Mouse (Mus musculus) liver, embryonic 11.5 days (tissue): Measurements from ENCODE around the gene Eml2. TPM values are rescaled to one million over a fixed set of nuclear protein-coding genes. Genes with fewer than 3 reads are reported as not detected.
A peak's percentile ranks its signal among the peaks of the same experiment; 100 is the strongest.

Experiments
- ATAC-seq: fragments of 200-750 bp; cut with Nextera tagmentation; replicated peaks from 2 replicates; pipeline ENCODE4 v1.8.0; 2017; ENCODE audit warnings: moderate number of reproducible peaks, mild to moderate bottlenecking, moderate TSS enrichment, moderate library complexity; ENCODE audit not compliant: low FRiP score
- DNase-seq: peaks from one replicate; pipeline ENCODE4 v3.0.0-alpha.2; 2017; ENCODE audit warnings: low spot score
- H3K27ac ChIP-seq: fragments of 300-500 bp; sonication (generic); 2 replicates; pipeline ENCODE4 v1.5.1; 2014; ENCODE audit warnings: mild to moderate bottlenecking, low read depth, low read length, control low read depth
- H3K27me3 ChIP-seq: fragments of 300-500 bp; sonication (generic); replicated peaks from 2 replicates; pipeline ENCODE4 v1.6.1; 2014; ENCODE audit warnings: low read length, mixed read lengths; ENCODE audit not compliant: control insufficient read depth, insufficient read depth
- H3K36me3 ChIP-seq: fragments of 300-500 bp; sonication (generic); 2 replicates; pipeline ENCODE4 v1.6.1; 2014; ENCODE audit warnings: mild to moderate bottlenecking, low read length, moderate library complexity, mixed read lengths; ENCODE audit not compliant: control insufficient read depth, insufficient read depth
- H3K4me1 ChIP-seq: fragments of 300-500 bp; sonication (generic); replicated peaks from 2 replicates; pipeline ENCODE4 v1.6.1; 2014; ENCODE audit warnings: low read length, mixed read lengths; ENCODE audit not compliant: control insufficient read depth, insufficient read depth
- H3K4me2 ChIP-seq: fragments of 300-500 bp; sonication (generic); 2 replicates; pipeline ENCODE4 v1.6.1; 2014; ENCODE audit warnings: mild to moderate bottlenecking, control low read depth, moderate library complexity
- H3K4me3 ChIP-seq: fragments of 300-500 bp; sonication (generic); 2 replicates; pipeline ENCODE4 v1.5.1; 2014; ENCODE audit warnings: low read depth, low read length, control low read depth
- H3K9ac ChIP-seq: fragments of 300-500 bp; sonication (generic); 2 replicates; pipeline ENCODE4 v1.6.1; 2014; ENCODE audit warnings: low read depth, low read length, control low read depth
- H3K9me3 ChIP-seq: fragments of 300-500 bp; sonication (generic); 2 replicates; pipeline ENCODE4 v1.6.1; 2016; ENCODE audit warnings: low read length, inconsistent platforms, mixed read lengths; ENCODE audit not compliant: control insufficient read depth
- WGBS: fragments of 180-500 bp; shearing (Covaris S2); extraction: QIAGEN DNeasy Blood & Tissue Kit; methylation state at CpG from one replicate; pipeline ENCODE4 v1.1.7; 2014; 5-methylcytosine and 5-hydroxymethylcytosine counted together
- polyA plus RNA-seq: library from polyadenylated mRNA; unstranded; fragments of >200 nt; fragmentation: Nextera tagmentation; extraction: Ambion mirVana; gene quantifications from 2 replicates; pipeline ENCODE4 v1.2.1, GENCODE M21; 2014

Gene Eml2
- polyA plus RNA-seq, 1 experiment from 2014 or later, result 2.7 TPM

DNA sequence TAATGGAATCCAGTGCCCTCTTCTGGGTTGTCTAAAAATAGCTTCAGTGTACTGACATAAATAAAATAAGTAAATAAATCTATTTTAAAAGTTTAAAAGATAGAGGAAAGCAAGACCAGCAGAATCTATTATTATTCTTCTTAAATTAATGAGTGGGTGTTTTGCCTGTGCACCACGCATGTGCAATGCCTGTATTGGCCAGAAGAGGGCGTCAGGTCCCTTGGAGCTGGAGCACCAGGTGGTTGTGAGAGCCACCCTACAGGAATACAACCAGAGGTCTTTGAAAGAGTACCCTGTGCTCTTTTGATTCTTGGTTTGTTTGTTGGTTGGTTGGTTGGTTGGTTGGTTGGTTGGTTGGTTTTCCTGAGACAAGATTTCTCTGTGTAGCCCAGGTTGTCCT is 21.8 kb downstream of the Eml2 start:
- no peaks in the 10 kb centered on the region for H3K27me3 ChIP-seq
- no peak for ATAC-seq
- DNase-seq, result no peak
- peaks cover 12% of the 10 kb centered on the region for H3K36me3 ChIP-seq
- 27% methylated on average over 2 of the region's 2 CpGs for WGBS
- peaks cover 5% of the 10 kb centered on the region; the same call in 1 of the 2 replicates for H3K4me1 ChIP-seq
- no peak overlapping the region for H3K4me2 ChIP-seq
- H3K4me3 ChIP-seq, result no peak overlapping the region
- no peak overlapping the region for H3K9ac ChIP-seq
- 0 out of 2 replicates have a peak, but pooled peaks cover 4% of the 10 kb centered on the region for H3K9me3 ChIP-seq
- no peak overlapping the region for H3K27ac ChIP-seq

DNA sequence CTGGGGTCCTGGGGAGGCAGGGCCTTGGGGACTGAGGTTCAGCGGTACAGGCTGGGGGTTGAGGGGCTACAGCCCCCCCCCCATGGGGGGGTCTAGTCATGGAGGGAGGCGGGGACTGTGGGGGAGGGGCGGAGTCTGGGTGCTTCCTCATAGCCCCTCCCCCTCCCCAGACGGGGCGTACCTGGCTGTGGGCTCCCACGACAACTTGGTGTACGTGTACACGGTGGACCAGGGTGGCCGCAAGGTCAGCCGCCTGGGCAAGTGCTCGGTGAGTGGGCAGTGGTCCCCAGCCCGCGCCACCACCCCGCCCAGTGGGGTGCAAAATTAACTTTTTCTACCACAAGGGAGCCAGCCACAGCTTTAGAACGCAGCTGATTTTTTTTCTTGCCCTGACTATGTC is 25.4 kb downstream of the Eml2 start:
- Histone ChIP-seq H3K36me3 (peaks cover 5% of the 10 kb centered on the region; the same call in 1 of the 2 replicates), H3K27ac (no peak overlapping the region), H3K27me3 (no peaks in the 10 kb centered on the region), H3K4me3 (no peak overlapping the region), H3K9ac (no peak overlapping the region), H3K4me2 (no peak overlapping the region), H3K4me1 (peaks cover 5% of the 10 kb centered on the region; the same call in 1 of the 2 replicates), H3K9me3 (no peaks in the 10 kb centered on the region)
- 64% methylated on average over 15 of the region's 15 CpGs for WGBS
- no peak for DNase-seq
- peak; percentile 39 for ATAC-seq

DNA sequence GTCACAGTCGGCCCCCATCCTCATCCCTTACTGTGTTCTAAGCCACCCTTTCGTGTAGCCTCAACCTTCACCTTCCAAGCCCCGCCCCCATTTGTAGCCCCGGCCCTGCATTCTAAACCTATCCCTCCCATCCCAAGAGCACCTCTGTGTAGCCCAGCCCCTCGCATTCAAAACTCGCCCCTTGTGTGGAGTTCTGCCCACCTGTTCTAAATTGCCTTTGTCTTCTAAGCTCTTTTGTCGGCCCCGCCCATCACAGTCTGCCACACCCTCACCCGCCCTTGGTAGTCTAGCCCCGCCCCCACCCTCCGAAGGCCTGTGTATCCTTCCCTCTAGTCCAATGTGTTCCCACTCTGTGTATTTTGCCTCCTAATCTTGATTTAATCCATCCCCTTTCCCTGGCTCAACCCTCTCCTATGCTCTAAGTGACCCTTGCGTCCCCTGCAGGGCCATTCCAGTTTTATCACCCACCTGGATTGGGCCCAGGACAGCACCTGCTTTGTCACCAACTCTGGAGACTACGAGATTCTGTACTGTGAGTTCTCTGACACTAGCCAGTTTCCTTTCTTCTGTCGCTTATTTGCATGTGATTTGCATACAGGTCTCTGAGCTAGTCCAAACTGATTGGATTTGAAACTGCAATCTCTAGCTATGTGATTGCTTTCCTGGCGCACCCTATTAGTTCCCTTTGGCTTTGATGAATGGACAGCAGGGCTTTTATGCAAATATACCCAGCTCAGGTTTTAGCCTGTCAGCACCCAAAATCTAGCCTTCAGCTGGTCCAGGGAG is 26.0 kb downstream of the Eml2 start:
- Histone ChIP-seq H3K36me3 (peaks cover 5% of the 10 kb centered on the region; the same call in 1 of the 2 replicates), H3K4me1 (peaks cover 5% of the 10 kb centered on the region; the same call in 1 of the 2 replicates), H3K9me3 (no peaks in the 10 kb centered on the region), H3K27me3 (no peaks in the 10 kb centered on the region), H3K4me2 (no peak overlapping the region), H3K9ac (no peak overlapping the region), H3K4me3 (no peak overlapping the region), H3K27ac (no peak overlapping the region)
- WGBS, result 59% methylated on average over 15 of the region's 15 CpGs
- ATAC-seq (peak; percentile 47), DNase-seq (no peak)

DNA sequence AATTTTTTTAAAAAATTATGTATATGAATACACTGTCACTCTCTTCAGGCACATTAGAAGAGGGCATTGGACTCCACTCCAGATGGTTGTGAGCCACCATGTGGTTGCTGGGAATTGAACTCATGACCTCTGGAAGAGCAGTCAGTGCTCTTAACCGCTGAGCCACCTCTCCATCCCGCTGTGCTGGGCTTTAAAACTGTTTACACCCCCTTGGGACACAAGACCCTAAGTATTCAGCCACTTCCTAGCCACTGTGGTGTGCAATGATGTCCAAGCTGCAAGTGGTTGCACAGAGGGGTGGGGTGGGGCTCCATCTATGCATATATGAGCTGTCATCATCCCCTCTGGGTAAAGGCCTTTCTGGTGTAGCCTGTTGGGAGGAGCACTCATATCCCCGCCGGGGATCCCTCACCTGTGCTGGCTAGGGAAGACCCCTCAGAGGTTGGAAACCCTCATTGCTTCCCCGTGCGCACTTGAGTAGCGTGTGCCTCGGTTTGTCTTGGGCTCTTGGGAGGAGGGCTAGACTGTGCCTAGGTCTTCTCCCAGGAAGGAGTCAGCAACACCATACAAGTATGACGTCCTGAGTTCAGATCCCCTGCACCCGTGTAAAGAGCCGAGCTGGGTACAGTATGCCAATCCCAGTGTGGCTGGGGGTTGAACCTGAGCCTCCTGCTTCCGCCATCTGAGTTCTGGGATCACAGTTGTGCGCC is 32.1 kb downstream of the Eml2 start:
- Histone ChIP-seq H3K4me2 (no peak overlapping the region), H3K9me3 (no peaks in the 10 kb centered on the region; the same call in 1 of the 2 replicates), H3K9ac (no peak overlapping the region), H3K27ac (no peak overlapping the region), H3K36me3 (peaks cover 5% of the 10 kb centered on the region; the same call in 1 of the 2 replicates), H3K4me1 (no peaks in the 10 kb centered on the region), H3K4me3 (no peak overlapping the region), H3K27me3 (peaks cover 13% of the 10 kb centered on the region)
- 77% methylated on average over 13 of the region's 13 CpGs for WGBS
- no peak for ATAC-seq
- no peak for DNase-seq

DNA sequence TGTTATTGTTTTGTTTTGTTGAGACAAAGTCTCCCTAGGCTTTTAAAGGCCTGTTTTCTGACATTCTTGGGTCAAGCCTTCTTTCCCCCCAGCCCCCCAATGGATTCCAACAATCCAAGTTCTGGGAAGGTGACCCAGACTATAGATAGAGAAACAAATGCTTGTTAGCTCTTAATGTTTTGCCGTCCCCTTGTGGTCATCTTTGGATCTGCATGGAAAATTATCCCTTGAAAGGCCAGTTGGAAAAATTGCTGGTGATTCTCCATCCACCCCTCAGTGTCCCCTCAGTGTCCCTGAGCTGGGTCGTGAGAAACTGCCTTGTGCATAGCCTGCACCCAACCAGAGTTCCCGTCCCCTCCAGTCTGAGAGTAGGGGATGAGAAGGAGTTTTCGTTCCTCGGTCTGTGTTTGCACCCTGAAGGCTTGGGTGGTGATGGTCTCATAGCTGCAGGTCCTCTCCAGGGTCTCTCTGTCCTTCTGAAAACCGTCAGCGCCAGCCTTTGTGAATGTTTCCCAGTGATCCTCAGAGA is 32.8 kb downstream of the Eml2 start:
- no peak for ATAC-seq
- no peak for DNase-seq
- H3K9me3 ChIP-seq, result no peaks in the 10 kb centered on the region; the same call in 1 of the 2 replicates
- no peaks in the 10 kb centered on the region for H3K4me1 ChIP-seq
- H3K27ac ChIP-seq, result no peak overlapping the region
- no peak overlapping the region for H3K9ac ChIP-seq
- H3K4me3 ChIP-seq, result no peak overlapping the region
- H3K4me2 ChIP-seq, result no peak overlapping the region
- WGBS, result 53% methylated on average over 7 of the region's 7 CpGs
- H3K27me3 ChIP-seq, result peaks cover 14% of the 10 kb centered on the region
- peaks cover 3% of the 10 kb centered on the region; the same call in 1 of the 2 replicates for H3K36me3 ChIP-seq

GRCm38 (mm10) chr7:19209494-19209893 is 33.3 kb downstream of the Eml2 start:
- Histone ChIP-seq H3K4me3 (no peak overlapping the region), H3K36me3 (no peaks in the 10 kb centered on the region), H3K4me2 (no peak overlapping the region), H3K27me3 (peaks cover 14% of the 10 kb centered on the region), H3K9me3 (no peaks in the 10 kb centered on the region; the same call in 1 of the 2 replicates), H3K4me1 (no peaks in the 10 kb centered on the region), H3K9ac (no peak overlapping the region), H3K27ac (no peak overlapping the region)
- 68% methylated on average over 4 of the region's 4 CpGs for WGBS
- DNase-seq, result no peak
- ATAC-seq, result no peak

DNA sequence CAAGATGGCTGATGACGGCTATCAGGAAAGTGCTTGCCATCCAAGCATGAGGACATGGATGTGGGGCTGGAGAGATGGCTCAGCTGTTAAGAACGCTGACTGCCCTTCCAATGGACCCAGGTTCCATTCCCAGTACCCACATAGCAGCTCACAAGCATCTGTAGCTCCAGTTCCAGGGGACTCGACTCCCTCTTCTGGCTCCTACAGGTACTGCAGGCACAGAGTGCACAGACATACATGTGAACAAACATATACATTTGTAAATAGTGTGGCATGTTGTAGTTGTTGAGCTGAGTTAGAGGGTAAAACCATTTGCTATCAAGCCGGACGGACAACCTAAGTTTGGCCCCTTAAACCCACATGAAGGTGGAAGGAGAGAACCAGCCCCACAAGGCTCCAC is 33.8 kb downstream of the Eml2 start:
- no peak overlapping the region for H3K4me3 ChIP-seq
- no peaks in the 10 kb centered on the region for H3K36me3 ChIP-seq
- 81% methylated on average over 5 of the region's 5 CpGs for WGBS
- no peak for ATAC-seq
- no peak for DNase-seq
- H3K27me3 ChIP-seq, result peaks cover 14% of the 10 kb centered on the region
- H3K9me3 ChIP-seq, result no peaks in the 10 kb centered on the region; the same call in 1 of the 2 replicates
- H3K9ac ChIP-seq, result no peak overlapping the region
- no peaks in the 10 kb centered on the region for H3K4me1 ChIP-seq
- H3K27ac ChIP-seq, result no peak overlapping the region
- no peak overlapping the region for H3K4me2 ChIP-seq

DNA sequence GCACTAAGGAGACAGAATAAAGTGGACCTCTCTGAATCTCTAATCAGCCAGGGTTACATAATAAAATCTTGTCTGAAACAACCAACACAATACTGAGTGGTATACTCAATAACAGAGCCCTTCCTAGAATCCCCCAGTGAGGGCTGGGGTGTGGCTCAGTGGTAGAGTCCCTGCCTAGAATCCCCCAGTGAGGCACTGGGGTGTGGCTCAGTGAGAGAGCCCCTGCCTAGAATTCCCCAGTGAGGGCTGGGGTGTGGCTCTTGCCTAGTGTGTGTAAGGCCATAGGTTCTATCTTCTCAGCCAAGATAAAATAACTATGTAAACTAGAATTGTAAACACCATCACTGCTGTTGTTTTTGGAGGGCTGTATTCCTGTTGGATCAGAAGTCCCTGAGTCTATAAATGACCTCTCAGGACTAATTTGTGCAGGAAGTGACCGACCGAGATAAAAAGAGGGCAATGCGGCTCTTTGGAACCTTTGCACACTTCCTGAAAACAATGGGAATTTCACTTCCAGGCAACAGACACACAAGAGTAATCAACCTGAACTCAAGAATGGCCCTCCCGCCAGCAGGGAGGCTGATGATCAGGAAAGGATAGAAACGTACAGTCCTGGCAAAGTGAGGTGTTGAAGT is 34.9 kb downstream of the Eml2 start:
- ATAC-seq (no peak), DNase-seq (no peak)
- Histone ChIP-seq H3K9ac (no peak overlapping the region), H3K4me2 (no peak overlapping the region), H3K27me3 (peaks cover 16% of the 10 kb centered on the region), H3K4me1 (no peaks in the 10 kb centered on the region), H3K27ac (no peak overlapping the region), H3K36me3 (no peaks in the 10 kb centered on the region), H3K4me3 (no peak overlapping the region), H3K9me3 (no peaks in the 10 kb centered on the region; the same call in 1 of the 2 replicates)
- 60% methylated on average over 5 of the region's 5 CpGs for WGBS
